Mouse (Mus musculus) layer of hippocampus, adult 6 months (tissue): Measurements from ENCODE around the gene Aff2. TPM values are rescaled to one million over a fixed set of nuclear protein-coding genes. Genes with fewer than 3 reads are reported as not detected.

ENCODE experiments used
- long read RNA-seq, 2 experiments: library from polyadenylated mRNA; unstranded; transcript quantifications; one replicate each; pipeline ENCODE4 v2.0.0; 2019 to 2020
- polyA plus RNA-seq: library from polyadenylated mRNA; unstranded; fragments of <200 nt; fragmentation: Nextera tagmentation; gene quantifications from 2 replicates; pipeline ENCODE4 v1.2.3, GENCODE M21; 2021

Aff2 gene
- polyA plus RNA-seq: 9.0 and 19.1 TPM in 2 replicates
- long read RNA-seq, experiment 1, partial matches to known transcripts: 2 of 7 reads
- long read RNA-seq, experiment 1, other reads (novel, unspliced or antisense): 4 of 7 reads
- long read RNA-seq, experiment 2, partial matches to known transcripts: 5 of 7 reads
- long read RNA-seq, experiment 2, other reads (novel, unspliced or antisense): 2 of 7 reads

GRCm38 (mm10) chrX:69360238-69361054, at the start of gene Aff2:
Gene Aff2 (plus strand): TSS chrX:69360294.

